Mouse (Mus musculus): ENCODE data around the gene Htra3.

- TF ChIP-seq POLR2A (IDR thresholded peaks at IDR 0.05; ENCODE audit: borderline replicate concordance, control insufficient read depth, low read depth, low read length) (no peak), CTCF (IDR thresholded peaks at IDR 0.05; ENCODE audit: control insufficient read depth, insufficient read depth, low read length) (no peak)
Measured at GRCm38 (mm10) chr5:35605355-35605754, 74.2 kb downstream of the Htra3 start.
